9 mouse cellular contexts compared by ENCODE assay signal in the genomic region with DNA sequence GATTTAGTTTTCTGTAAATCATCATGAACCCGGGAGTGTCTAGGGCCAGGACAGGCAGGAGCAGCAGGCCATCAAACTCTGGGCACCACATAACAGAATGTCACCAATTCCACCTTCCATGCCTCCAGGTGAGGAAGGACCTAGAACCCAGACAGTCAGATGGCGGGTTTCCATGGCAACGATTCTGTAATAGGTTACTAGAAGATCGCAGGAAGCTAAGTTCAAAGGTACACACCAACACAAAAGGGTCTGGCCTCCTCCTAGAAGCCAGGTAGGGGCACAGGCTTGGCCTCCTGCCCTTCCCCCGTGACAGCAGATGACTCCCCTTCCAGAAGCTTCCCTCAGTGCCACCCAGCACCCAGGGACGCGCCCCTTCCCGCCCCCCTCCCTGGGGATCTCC. TPM values are rescaled to one million over a fixed set of nuclear protein-coding genes. Genes with fewer than 3 reads are reported as not detected.
DNase-seq lines count a peak whose midpoint lies in the region; ATAC-seq lines count a peak whose summit lies in the region.
"Had no signal": no experiment of that assay in that cellular context is flagged by ENCODE, and none has a peak within 500 bp of the region (broad histone marks: within the 10 kb centered on the region; RNA-seq: fewer than 3 reads in every experiment).

No protein-coding gene starts in this region.

- H3K27ac ChIP-seq in heart, embryonic 12.5 days (ENCODE audit: poor library complexity, severe bottlenecking), result peak overlapping the region; percentile 31; the same call in 1 of the 2 replicates
- H3K27ac ChIP-seq in kidney, embryonic 15.5 days, result peak overlapping the region; percentile 88
- peak overlapping the region; percentile 79 for H3K27ac ChIP-seq in midbrain, embryonic 16.5 days (ENCODE audit: low read length)

- peak overlapping the region; percentile 71 for H3K4me3 ChIP-seq in erythroblast, embryonic 14.5 days (replicated peaks)
- peak overlapping the region; percentile 85 for H3K4me3 ChIP-seq in heart, embryonic 12.5 days
- H3K4me3 ChIP-seq in kidney, embryonic 15.5 days (replicated peaks), result peak overlapping the region; percentile 90
- H3K4me3 ChIP-seq in midbrain, embryonic 16.5 days (ENCODE audit: low read depth, low read length), result peak overlapping the region; percentile 77

- peak overlapping the region; percentile 95 for H3K4me2 ChIP-seq in heart, embryonic 12.5 days
- peak overlapping the region; percentile 73 for H3K4me2 ChIP-seq in kidney, embryonic 15.5 days
- peak overlapping the region; percentile 79 for H3K4me2 ChIP-seq in midbrain, embryonic 16.5 days (ENCODE audit: low read length)

- peak overlapping the region; percentile 89 for H3K9ac ChIP-seq in heart, embryonic 12.5 days
- H3K9ac ChIP-seq in kidney, embryonic 15.5 days, result peak overlapping the region; percentile 77
- H3K9ac ChIP-seq in midbrain, embryonic 16.5 days (ENCODE audit: low read depth, low read length), result peak overlapping the region; percentile 86

- no peak for ATAC-seq in erythroblast, adult 5-6 weeks (replicated peaks; ENCODE audit: low FRiP score, poor library complexity, severe bottlenecking)
- no peak for ATAC-seq in heart, embryonic 12.5 days (ENCODE audit: insufficient number of reproducible peaks, low FRiP score)
- no peak for ATAC-seq in kidney, embryonic 15.5 days (replicated peaks; ENCODE audit: low FRiP score)
- no peak for ATAC-seq in midbrain, embryonic 16.5 days

- H3K9me3 ChIP-seq in erythroblast, embryonic 14.5 days (ENCODE audit: control insufficient read depth, low read length), result no peaks in the 10 kb centered on the region
- no peaks in the 10 kb centered on the region for H3K9me3 ChIP-seq in heart, embryonic 12.5 days (replicated peaks)
- no peaks in the 10 kb centered on the region for H3K9me3 ChIP-seq in kidney, embryonic 15.5 days (replicated peaks)
- H3K9me3 ChIP-seq in midbrain, embryonic 16.5 days (replicated peaks; ENCODE audit: control insufficient read depth, low read length, poor library complexity, severe bottlenecking), result no peaks in the 10 kb centered on the region

- WGBS in heart, embryonic 12.5 days, result 18% methylated on average over 8 of the region's 8 CpGs
- WGBS in kidney, embryonic 15.5 days, result 17% methylated on average over 8 of the region's 8 CpGs
- WGBS in midbrain, embryonic 16.5 days, result 22% methylated on average over 6 of the region's 8 CpGs

- H3K36me3 ChIP-seq in erythroblast, embryonic 14.5 days (ENCODE audit: control insufficient read depth), result no peaks in the 10 kb centered on the region; the same call in 1 of the 2 replicates
- H3K36me3 ChIP-seq in heart, embryonic 12.5 days, result peaks cover 13% of the 10 kb centered on the region
- peaks cover 19% of the 10 kb centered on the region for H3K36me3 ChIP-seq in kidney, embryonic 15.5 days
- H3K36me3 ChIP-seq in midbrain, embryonic 16.5 days (ENCODE audit: control insufficient read depth, insufficient read depth, low read length), result peaks cover 6% of the 10 kb centered on the region; the same call in 1 of the 2 replicates

- H3K4me1 ChIP-seq in erythroblast, embryonic 14.5 days (ENCODE audit: control insufficient read depth), result peaks cover 19% of the 10 kb centered on the region
- H3K4me1 ChIP-seq in heart, embryonic 12.5 days (replicated peaks), result peaks cover 25% of the 10 kb centered on the region
- H3K4me1 ChIP-seq in kidney, embryonic 15.5 days, result peaks cover 26% of the 10 kb centered on the region
- peaks cover 24% of the 10 kb centered on the region for H3K4me1 ChIP-seq in midbrain, embryonic 16.5 days (ENCODE audit: control insufficient read depth, insufficient read depth, low read length)

- peak; percentile 45 for DNase-seq in embryo, embryonic 11 days
- DNase-seq in liver, result peak; percentile 4
- peak; percentile 11 to 24 for DNase-seq in thymus, postnatal 10 days (ENCODE audit: low spot score in 2 of 2)

- H3K27me3 ChIP-seq in erythroblast, embryonic 14.5 days (ENCODE audit: control insufficient read depth), result no peaks in the 10 kb centered on the region
- H3K27me3 ChIP-seq in heart, embryonic 12.5 days (replicated peaks), result no peaks in the 10 kb centered on the region
- H3K27me3 ChIP-seq in kidney, embryonic 15.5 days, result no peaks in the 10 kb centered on the region
- H3K27me3 ChIP-seq in midbrain, embryonic 16.5 days (ENCODE audit: control insufficient read depth, insufficient read depth, low read depth, low read length), result no peaks in the 10 kb centered on the region

RNA-seq across cellular contexts. Expression of a gene that starts 0.7 kb away (rescaled TPM):
- polyA plus RNA-seq in erythroblast, embryonic 14.5 days (2012), result 0.16 and 0.21 TPM in 2 replicates
- total RNA-seq in erythroblast, adult 5-6 weeks (2015; ENCODE audit: low replicate concordance), result 2.7 and 7.5 TPM in 2 replicates
- total RNA-seq in erythroblast, adult 5-6 weeks (2017; ENCODE audit: low replicate concordance), result 2.3 and 3.2 TPM in 2 replicates
- 18.6 and 20.9 TPM in 2 replicates for polyA plus RNA-seq in heart, embryonic 12.5 days (2016; fragmentation: Nextera tagmentation; extraction: Ambion mirVana)
- 27.2 and 27.6 TPM in 2 replicates for polyA plus RNA-seq in kidney, embryonic 15.5 days (2015; fragmentation: Nextera tagmentation; extraction: Ambion mirVana)
- 22.6 and 24.1 TPM in 2 replicates for polyA plus RNA-seq in midbrain, embryonic 16.5 days (2015; fragmentation: Nextera tagmentation; extraction: Ambion mirVana)
- polyA plus RNA-seq: C2C12 had no signal

Comparison
In these comparisons a context has a peak if more than half of its experiments do, and no peak if none do; other contexts are left out.
1. H3K27ac ChIP-seq: peak in every context shown above with its lines; median percentile 88 in kidney, embryonic 15.5 days; 79 in midbrain, embryonic 16.5 days; 31 in heart, embryonic 12.5 days.
2. RNA of a gene that starts 0.7 kb away (polyA plus RNA-seq): 27.2 to 27.6 TPM in kidney, embryonic 15.5 days, 22.6 to 24.1 TPM in midbrain, embryonic 16.5 days and 18.6 to 20.9 TPM in heart, embryonic 12.5 days; 0.16 to 0.21 TPM in erythroblast, embryonic 14.5 days; every median in the first group is over 10 times any median in the second.
3. Peak in every context shown above with its lines, with median percentiles within 50 percentile points of each other: H3K4me3 ChIP-seq, DNase-seq, H3K4me2 ChIP-seq and H3K9ac ChIP-seq.